Mouse (Mus musculus) testis, adult 2 months (tissue): Measurements from ENCODE around the gene Fes. TPM values are rescaled to one million over a fixed set of nuclear protein-coding genes. Genes with fewer than 3 reads are reported as not detected.
A peak's percentile ranks its signal among the peaks of the same experiment; 100 is the strongest.

Source experiments
- H3K27ac ChIP-seq: fragments of 200-500 bp; 2 replicates; pipeline ENCODE4 v1.5.1; 2012; ENCODE audit warnings: low read depth, low read length; ENCODE audit not compliant: control insufficient read depth, insufficient read depth
- H3K27me3 ChIP-seq: fragments of 200-500 bp; 2 replicates; pipeline ENCODE4 v1.6.1; 2012; ENCODE audit warnings: mild to moderate bottlenecking, low read length, moderate library complexity; ENCODE audit not compliant: control insufficient read depth, insufficient read depth
- H3K36me3 ChIP-seq: fragments of 200-500 bp; 2 replicates; pipeline ENCODE4 v1.6.1; 2012; ENCODE audit warnings: mild to moderate bottlenecking, low read length; ENCODE audit not compliant: control insufficient read depth, insufficient read depth
- H3K4me1 ChIP-seq: fragments of 200-500 bp; 2 replicates; pipeline ENCODE4 v1.6.1; 2012; ENCODE audit warnings: low read length; ENCODE audit not compliant: control insufficient read depth, insufficient read depth
- H3K4me3 ChIP-seq: fragments of 200-500 bp; 2 replicates; pipeline ENCODE4 v1.5.1; 2012; ENCODE audit warnings: low read depth, mild to moderate bottlenecking, low read length, moderate library complexity, mixed read lengths; ENCODE audit not compliant: control insufficient read depth
- CTCF ChIP-seq: fragments of 200-500 bp; IDR thresholded peaks from 2 replicates; pipeline ENCODE4 v1.5.1; 2012; ENCODE audit warnings: low read depth, mild to moderate bottlenecking, inconsistent platforms, low read length, moderate library complexity; ENCODE audit not compliant: control insufficient read depth, insufficient read depth, insufficient replicate concordance
- POLR2A ChIP-seq: fragments of 200-500 bp; IDR thresholded peaks from 2 replicates; pipeline ENCODE4 v1.6.1; 2012; ENCODE audit warnings: low read depth, mild to moderate bottlenecking, inconsistent platforms, low read length, moderate library complexity; ENCODE audit not compliant: control insufficient read depth
- polyA plus RNA-seq: library from polyadenylated mRNA; depleted of rRNA; stranded (reverse); fragments of >200 nt; gene quantifications from 2 replicates; pipeline ENCODE4 v1.2.3, GENCODE M21; 2012

Fes gene
- polyA plus RNA-seq, 1 experiment, result 1.5 TPM

GRCm38 (mm10) chr7:80386235-80386930 lies 1.4 kb downstream of the Fes start:
- Histone ChIP-seq H3K36me3 (no peaks in the 10 kb centered on the region), H3K27me3 (no peaks in the 10 kb centered on the region), H3K4me3 (peak overlapping the region; percentile 60), H3K4me1 (peaks cover 23% of the 10 kb centered on the region), H3K27ac (peak overlapping the region; percentile 45; the same call in 1 of the 2 replicates)
- TF ChIP-seq POLR2A (no peak), CTCF (peak; percentile 93; the same call in 1 of the 2 replicates)

DNA sequence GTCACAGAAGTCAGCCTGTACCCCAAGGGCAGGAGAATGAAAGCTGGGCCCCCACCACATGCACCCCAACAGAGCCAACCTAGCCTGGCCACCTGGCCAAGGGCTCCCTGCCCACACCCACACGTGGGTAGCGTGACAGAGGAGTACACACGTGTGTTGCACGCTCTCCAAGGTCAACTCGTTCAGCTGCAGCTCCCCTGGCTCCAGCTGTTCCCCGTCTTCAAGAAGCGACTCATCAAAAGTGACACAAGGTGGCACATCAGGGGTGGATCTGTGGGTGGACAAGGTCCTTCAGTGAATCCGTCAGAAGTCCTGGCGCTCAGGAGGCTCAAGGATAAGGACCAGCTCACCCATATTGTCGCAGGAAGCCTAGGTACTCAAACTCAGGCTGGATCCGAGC lies 4.8 kb downstream of the Fes start:
- Histone ChIP-seq H3K27me3 (no peaks in the 10 kb centered on the region), H3K36me3 (no peaks in the 10 kb centered on the region), H3K4me3 (no peak overlapping the region), H3K4me1 (peaks cover 19% of the 10 kb centered on the region), H3K27ac (no peak overlapping the region)
- TF ChIP-seq CTCF (no peak), POLR2A (no peak)

DNA sequence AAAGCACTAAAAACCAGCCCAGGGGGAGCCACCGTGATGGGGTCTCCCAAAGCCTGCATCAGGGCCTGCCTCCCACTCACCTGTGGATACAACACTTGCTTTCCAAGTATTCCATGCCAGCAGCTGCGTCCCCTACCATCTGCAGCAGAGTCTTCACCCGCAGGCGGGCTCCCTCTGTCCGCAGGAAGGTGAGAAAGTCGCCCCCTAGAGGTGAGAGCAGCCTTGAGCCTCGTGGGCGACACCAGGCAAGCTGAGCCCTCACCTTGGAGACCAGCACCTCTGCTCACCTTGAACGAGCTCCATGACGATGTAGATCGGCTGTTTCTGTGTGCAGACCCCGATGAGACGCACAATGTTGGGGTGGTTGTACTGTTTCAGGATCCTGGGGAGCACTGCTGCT lies 8.2 kb downstream of the Fes start:
- TF ChIP-seq POLR2A, result no peak
- TF ChIP-seq CTCF, result peak; percentile 50; the same call in 1 of the 2 replicates
- H3K36me3 ChIP-seq, result no peaks in the 10 kb centered on the region
- no peak overlapping the region for H3K4me3 ChIP-seq
- H3K4me1 ChIP-seq, result peaks cover 4% of the 10 kb centered on the region
- H3K27me3 ChIP-seq, result no peaks in the 10 kb centered on the region
- no peak overlapping the region for H3K27ac ChIP-seq

- Histone ChIP-seq H3K36me3 (no peaks in the 10 kb centered on the region), H3K4me3 (no peak overlapping the region)
- TF ChIP-seq POLR2A, result no peak
- peak; percentile 85; the same call in 1 of the 2 replicates for TF ChIP-seq CTCF
Measured at GRCm38 (mm10) chr7:80377471-80377870, 10.3 kb downstream of the Fes start.

GRCm38 (mm10) chr7:80376192-80376591 lies 11.6 kb downstream of the Fes start:
- Histone ChIP-seq H3K4me3 (no peak overlapping the region), H3K27me3 (no peaks in the 10 kb centered on the region), H3K4me1 (peaks cover 2% of the 10 kb centered on the region), H3K36me3 (no peaks in the 10 kb centered on the region), H3K27ac (no peak overlapping the region)
- no peak for TF ChIP-seq POLR2A
- TF ChIP-seq CTCF, result no peak

More at GRCm38 (mm10) chr7:80377471-80377870, 10.3 kb downstream of the Fes start:
- no peaks in the 10 kb centered on the region for H3K27me3 ChIP-seq
- H3K27ac ChIP-seq, result no peak overlapping the region
- H3K4me1 ChIP-seq, result peaks cover 2% of the 10 kb centered on the region; the same call in 1 of the 2 replicates

- Histone ChIP-seq H3K4me1 (peaks cover 2% of the 10 kb centered on the region), H3K4me3 (no peak overlapping the region)
- no peak for TF ChIP-seq POLR2A
Measured at GRCm38 (mm10) chr7:80375376-80376039, 12.2 kb downstream of the Fes start.

GRCm38 (mm10) chr7:80374733-80375132 lies 13.0 kb downstream of the Fes start:
- no peak overlapping the region for H3K4me3 ChIP-seq
- no peaks in the 10 kb centered on the region for H3K27me3 ChIP-seq
- H3K36me3 ChIP-seq, result no peaks in the 10 kb centered on the region
- no peak overlapping the region for H3K27ac ChIP-seq
- TF ChIP-seq POLR2A, result no peak
- TF ChIP-seq CTCF, result no peak
- H3K4me1 ChIP-seq, result peaks cover 4% of the 10 kb centered on the region

More at GRCm38 (mm10) chr7:80375376-80376039, 12.2 kb downstream of the Fes start:
- no peaks in the 10 kb centered on the region for H3K27me3 ChIP-seq
- H3K36me3 ChIP-seq, result no peaks in the 10 kb centered on the region
- H3K27ac ChIP-seq, result no peak overlapping the region
